Comparison of ENCODE assay signal across 9 mouse cellular contexts in genomic region chr15:52412869-52413771, GRCm38 (mm10).
DNase-seq lines count a peak whose midpoint lies in the region; ATAC-seq and TF ChIP-seq lines count a peak whose summit lies in the region.
"Had no signal": no experiment of that assay in that cellular context is flagged by ENCODE, and none has a peak within 500 bp of the region (broad histone marks: within the 10 kb centered on the region; RNA-seq: fewer than 3 reads in every experiment).

No protein-coding gene starts in this region.

- TF ChIP-seq EP300 in heart, adult 2 months (IDR thresholded peaks at IDR 0.05; ENCODE audit: insufficient read depth, low read depth, low read length) = no peak

- no peaks in the 10 kb centered on the region for H3K79me2 ChIP-seq in heart, adult 2 months (replicated peaks; ENCODE audit: control insufficient read depth, insufficient read depth, low read length)

- intact Hi-C loops in gastrocnemius, adult 2 months (cut with DNase I) = no loop called here
- intact Hi-C loops in heart, adult 2 months (cut with DNase I) = no loop called here
- intact Hi-C loops in heart, postnatal 25 days (cut with DNase I) = no loop called here

- H3K27ac ChIP-seq in gastrocnemius, adult 2 months = no peak overlapping the region
- peak overlapping the region; percentile 70 for H3K27ac ChIP-seq in hindbrain, embryonic 16.5 days (ENCODE audit: low read depth, low read length)
- H3K27ac ChIP-seq in midbrain, embryonic 11.5 days (ENCODE audit: low read depth, low read length) = peak overlapping the region; percentile 83
- no peak overlapping the region for H3K27ac ChIP-seq in heart, adult 2 months
- H3K27ac ChIP-seq: left cerebral cortex, adult 2 months had no signal

- no peaks in the 10 kb centered on the region for H3K27me3 ChIP-seq in hindbrain, embryonic 16.5 days (replicated peaks; ENCODE audit: control insufficient read depth, insufficient read depth, low read length)
- no peaks in the 10 kb centered on the region for H3K27me3 ChIP-seq in midbrain, embryonic 11.5 days (ENCODE audit: control insufficient read depth, insufficient read depth, low read length)
- no peaks in the 10 kb centered on the region for H3K27me3 ChIP-seq in heart, adult 2 months (ENCODE audit: control insufficient read depth, insufficient read depth, low read length)

- H3K4me3 ChIP-seq in gastrocnemius, adult 2 months = peak overlapping the region; percentile 20
- peak overlapping the region; percentile 16 for H3K4me3 ChIP-seq in hindbrain, embryonic 16.5 days (ENCODE audit: low read length)
- H3K4me3 ChIP-seq in midbrain, embryonic 11.5 days (ENCODE audit: low read depth, low read length) = no peak overlapping the region
- H3K4me3 ChIP-seq in heart, adult 2 months = no peak overlapping the region
- H3K4me3 ChIP-seq: left cerebral cortex, adult 2 months had no signal

- TF ChIP-seq POLR2A in heart, adult 2 months (IDR thresholded peaks at IDR 0.05; ENCODE audit: insufficient read depth, low read depth, low read length) = no peak

- WGBS in hindbrain, embryonic 16.5 days = 8% methylated on average over 18 of the region's 18 CpGs
- 14% methylated on average over 18 of the region's 18 CpGs for WGBS in midbrain, embryonic 11.5 days
- 67% methylated on average over 18 of the region's 18 CpGs for WGBS in heart, adult 2 months

- peaks cover 4% of the 10 kb centered on the region for H3K4me1 ChIP-seq in hindbrain, embryonic 16.5 days (ENCODE audit: control insufficient read depth, insufficient read depth, low read depth, low read length)
- peaks cover 6% of the 10 kb centered on the region; the same call in 1 of the 2 replicates for H3K4me1 ChIP-seq in midbrain, embryonic 11.5 days (ENCODE audit: control insufficient read depth, insufficient read depth, low read length)
- H3K4me1 ChIP-seq in heart, adult 2 months (ENCODE audit: control insufficient read depth, insufficient read depth, low read length) = no peaks in the 10 kb centered on the region

- peak overlapping the region; percentile 24; the same call in 1 of the 2 replicates for H3K9ac ChIP-seq in hindbrain, embryonic 16.5 days (ENCODE audit: low read depth, low read length)
- peak overlapping the region; percentile 12; the same call in 1 of the 2 replicates for H3K9ac ChIP-seq in midbrain, embryonic 11.5 days (ENCODE audit: low read length)
- H3K9ac ChIP-seq in heart, adult 2 months (ENCODE audit: low read depth, low read length) = no peak overlapping the region

- DNase-seq in gastrocnemius, adult 2 months = no peak
- DNase-seq in gastrocnemius, adult 18-20 months (ENCODE audit: low spot score) = no peak
- DNase-seq in embryo, embryonic 11 days = peak; percentile 64
- peak; percentile 91 for DNase-seq in midbrain, embryonic 11.5 days (ENCODE audit: low spot score, missing footprints)
- DNase-seq in MN1 (ENCODE audit: low spot score) = no peak
- DNase-seq in heart, adult 2 months = no peak
- DNase-seq in heart, postnatal 25 days (ENCODE audit: low spot score) = no peak

- H3K9me3 ChIP-seq in hindbrain, embryonic 16.5 days (ENCODE audit: control insufficient read depth, low read length) = no peaks in the 10 kb centered on the region
- no peaks in the 10 kb centered on the region for H3K9me3 ChIP-seq in midbrain, embryonic 11.5 days (ENCODE audit: control insufficient read depth, low read length)

- peak overlapping the region; percentile 47 for H3K4me2 ChIP-seq in hindbrain, embryonic 16.5 days (ENCODE audit: low read length)
- H3K4me2 ChIP-seq in midbrain, embryonic 11.5 days = peak overlapping the region; percentile 34

- no peaks in the 10 kb centered on the region for H3K36me3 ChIP-seq in hindbrain, embryonic 16.5 days (ENCODE audit: control insufficient read depth, insufficient read depth, low read length)
- no peaks in the 10 kb centered on the region for H3K36me3 ChIP-seq in midbrain, embryonic 11.5 days (ENCODE audit: control insufficient read depth, insufficient read depth, low read length)
- no peaks in the 10 kb centered on the region for H3K36me3 ChIP-seq in heart, adult 2 months (ENCODE audit: control insufficient read depth, insufficient read depth, low read length)

- peak; percentile 94 for ATAC-seq in hindbrain, embryonic 16.5 days
- peak; percentile 95 for ATAC-seq in midbrain, embryonic 11.5 days (ENCODE audit: low FRiP score)

- no peak for TF ChIP-seq CTCF in gastrocnemius, adult 2 months (IDR thresholded peaks at IDR 0.05)
- TF ChIP-seq CTCF in heart, adult 2 months (IDR thresholded peaks at IDR 0.05) = no peak

Comparison
In these comparisons a context has a peak if more than half of its experiments do, and no peak if none do; other contexts are left out.
1. DNase-seq: peak in embryo, embryonic 11 days (single experiment) and midbrain, embryonic 11.5 days (single experiment); none in gastrocnemius, adult 2 months (single experiment), gastrocnemius, adult 18-20 months (single experiment), MN1 (single experiment), heart, adult 2 months (0 of 2) and heart, postnatal 25 days (single experiment).
2. H3K27ac ChIP-seq: peak in hindbrain, embryonic 16.5 days (single experiment) and midbrain, embryonic 11.5 days (single experiment); none in gastrocnemius, adult 2 months (single experiment) and heart, adult 2 months (single experiment).
3. H3K4me3 ChIP-seq: peak in gastrocnemius, adult 2 months (single experiment) and hindbrain, embryonic 16.5 days (single experiment); none in midbrain, embryonic 11.5 days (single experiment) and heart, adult 2 months (single experiment).